Mouse (Mus musculus) WW6 (cell line): ENCODE data around the gene Gm5478.
"Not testable (repeated sequence)": the region's sequence is repeated elsewhere in the genome, so short reads cannot be mapped to it uniquely, and the experiment has no call there.

Experiments
- DNase-seq: peaks from one replicate; pipeline ENCODE4 v3.0.0-alpha.2; 2013; ENCODE audit warnings: low read depth, low spot score

Gm5478 gene

DNA sequence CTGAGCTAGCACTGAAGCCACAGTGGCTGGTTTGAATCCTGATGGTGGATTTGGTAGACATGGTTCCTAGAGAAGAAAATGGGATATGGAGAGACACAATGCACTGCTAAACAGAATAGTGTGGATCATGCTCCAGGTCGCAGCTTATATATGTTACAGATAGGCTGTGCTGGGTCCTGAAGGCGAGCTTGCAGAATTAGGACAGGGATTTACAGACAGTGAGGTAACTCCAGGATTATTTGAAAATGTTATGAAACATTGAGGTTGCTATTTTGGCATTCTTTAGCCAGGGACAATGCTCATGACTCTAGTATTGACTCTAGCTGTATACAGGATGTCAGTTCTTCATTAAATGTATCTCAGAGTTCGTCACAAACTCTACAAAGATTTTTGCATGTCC, at the start of gene Gm5478:
TSS of gene Gm5478 (minus strand) at position 101 of the 400 bp plus-strand sequence.
- DNase-seq: no peak

GRCm38 (mm10) chr15:101694207-101694606, 47.0 kb upstream of the Gm5478 start, which contains the start of gene Krt6a:
Krt6a (minus strand) TSS chr15:101694307.
- no peak for DNase-seq

DNA sequence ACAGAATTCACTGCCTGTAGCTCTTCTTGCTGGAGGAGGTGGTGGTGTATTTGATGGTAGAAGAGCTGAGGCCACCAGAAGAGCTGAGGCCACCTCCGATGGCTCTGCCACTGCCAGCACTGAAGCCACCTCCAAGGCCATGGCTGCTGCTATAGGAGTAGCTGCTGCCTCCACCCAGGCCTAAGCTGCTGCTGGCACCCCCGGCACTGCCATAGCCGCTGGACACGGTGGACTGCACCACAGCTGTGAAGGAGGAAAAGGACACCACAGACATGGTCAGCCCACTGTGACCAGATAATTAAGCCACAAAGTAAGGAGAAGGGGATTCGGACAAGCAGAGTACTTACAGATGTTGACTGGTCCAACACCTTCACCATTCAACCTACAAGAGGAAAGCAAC, 43.3 kb upstream of the Gm5478 start:
- DNase-seq: not testable (repeated sequence)

GRCm38 (mm10) chr15:101688161-101688560, 41.0 kb upstream of the Gm5478 start:
- DNase-seq: no peak

DNA sequence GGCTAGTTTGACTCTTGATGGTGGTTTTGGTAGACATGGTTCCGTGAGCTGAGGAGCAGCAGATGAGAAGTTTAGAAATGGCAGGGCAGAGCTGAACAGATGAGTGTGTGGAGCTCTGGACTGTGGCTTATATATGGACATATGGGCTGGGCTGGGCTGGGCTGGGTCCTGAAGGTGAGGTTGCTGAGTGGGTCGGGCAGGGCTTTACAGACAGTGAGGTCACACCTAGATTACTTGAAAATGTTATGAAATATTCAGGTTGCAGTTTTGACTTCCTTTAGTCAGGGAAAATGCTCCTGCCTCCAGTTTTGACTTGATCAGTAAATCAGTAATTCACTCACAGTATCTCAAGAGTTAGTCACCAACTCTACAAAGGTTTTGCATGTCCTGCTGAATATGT, 33.0 kb upstream of the Gm5478 start, which contains the start of gene Krt6b:
TSS of gene Krt6b (minus strand) at position 101 of the 400 bp plus-strand sequence.
- no peak for DNase-seq

GRCm38 (mm10) chr15:101675978-101676377, 28.8 kb upstream of the Gm5478 start:
- no peak for DNase-seq

DNA sequence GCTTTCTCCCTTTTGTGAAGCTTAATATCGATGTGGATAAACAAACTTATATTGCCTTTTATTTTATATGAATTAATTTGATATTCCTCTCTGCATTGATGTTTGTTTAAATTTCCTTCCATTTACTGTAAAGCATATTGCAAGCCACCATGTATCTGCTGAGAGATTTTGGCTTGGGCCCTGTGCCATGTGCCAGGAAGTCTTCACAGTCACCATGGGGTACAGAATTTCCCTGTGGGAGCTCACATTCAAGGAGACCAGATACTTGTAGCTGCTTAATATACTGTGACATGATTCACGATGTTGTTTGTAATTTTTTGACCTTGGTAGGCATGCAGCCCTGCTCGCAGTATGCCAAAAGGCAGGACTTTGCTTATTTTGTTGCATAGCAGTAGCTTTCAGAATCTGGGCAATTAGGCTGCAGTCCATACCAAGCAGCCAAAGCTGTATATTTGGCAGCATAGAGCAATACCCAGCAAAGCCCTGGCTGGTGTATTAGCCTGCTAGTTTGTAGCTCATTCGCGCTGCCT, 5.6 kb upstream of the Gm5478 start:
- DNase-seq: no peak

DNA sequence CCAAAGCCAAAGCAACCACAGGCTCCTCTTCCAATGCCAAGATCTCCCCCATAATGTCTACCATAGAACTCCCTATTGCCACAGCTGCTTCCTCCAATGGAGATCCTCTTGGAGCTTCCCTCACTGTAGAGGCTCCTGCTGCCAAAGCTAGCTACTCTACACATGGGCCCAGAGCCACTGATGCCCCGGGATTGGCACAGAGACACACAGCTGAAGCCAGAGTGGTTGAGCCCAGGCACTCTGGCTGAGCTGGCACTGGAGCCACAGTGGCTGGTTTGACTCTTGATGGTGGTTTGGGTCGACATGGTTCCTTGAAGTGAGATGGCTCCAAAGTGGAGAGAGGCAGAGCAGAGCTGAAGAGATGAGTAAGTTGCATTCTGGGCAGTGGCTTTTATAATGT, 19.3 kb downstream of the Gm5478 start, which contains the start of gene Gm5414:
TSS of gene Gm5414 (minus strand) at position 305 of the 400 bp plus-strand sequence.
- DNase-seq: no peak

GRCm38 (mm10) chr15:101599123-101599522, 48.1 kb downstream of the Gm5478 start:
- DNase-seq: no peak
